Mouse (Mus musculus): Measurements from ENCODE around the gene Elovl2. TPM values are rescaled to one million over a fixed set of nuclear protein-coding genes. Genes with fewer than 3 reads are reported as not detected.
"Not testable (repeated sequence)": the region's sequence is repeated elsewhere in the genome, so short reads cannot be mapped to it uniquely, and the experiment has no call there.

The Elovl2 gene
- total RNA-seq, 2 experiments from 2014 or later: 0.05 TPM; not detected in 1

DNA sequence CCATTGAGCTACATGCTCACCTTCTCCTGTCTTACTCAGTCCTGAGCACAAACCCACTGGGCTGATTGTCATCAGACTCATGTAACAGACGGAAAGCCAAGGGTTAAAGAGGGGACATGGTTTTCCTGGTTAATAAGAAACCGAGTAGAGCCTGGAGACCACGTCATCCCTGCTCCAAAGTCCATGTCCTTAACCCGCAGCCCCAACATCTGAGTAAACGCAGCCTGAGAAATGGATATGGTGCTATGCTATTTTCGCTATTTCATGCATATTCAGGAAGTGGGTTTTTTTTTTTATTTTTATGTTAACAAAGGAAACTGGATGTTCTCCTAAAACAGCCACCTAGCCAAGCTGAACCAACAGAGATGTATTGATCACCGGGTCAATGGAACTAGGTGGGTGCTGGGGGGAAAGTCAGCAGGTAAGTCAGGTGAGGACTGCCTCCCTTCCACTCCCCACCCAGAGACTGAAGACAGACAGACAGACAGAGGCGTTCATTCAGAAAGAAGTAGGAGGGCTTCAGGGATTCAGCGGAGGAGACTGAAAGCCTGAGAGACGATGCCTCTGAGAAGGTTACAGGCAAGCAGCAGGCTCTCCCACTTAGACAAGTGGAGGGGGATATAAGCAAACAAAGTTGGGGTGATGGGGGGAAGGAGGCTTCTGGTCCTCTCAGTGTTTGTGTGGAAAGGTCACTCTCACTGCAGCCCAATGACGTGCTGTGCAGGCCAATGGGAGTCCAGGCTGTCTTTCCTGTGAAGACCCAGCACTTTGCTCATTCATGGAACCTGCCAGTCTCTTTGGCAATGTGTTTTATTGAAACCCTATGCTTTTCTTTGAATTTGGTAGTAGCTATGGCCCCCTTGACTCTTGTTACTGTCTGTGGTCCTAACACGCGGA lies 15.9 kb upstream of the Elovl2 start:
- intact Hi-C loops (cut with DNase I): loop anchor here (5.0 kb wide), 3 partner anchors 149 to 454 kb away; no protein-coding TSS in a partner anchor
- no peak for DNase-seq

DNA sequence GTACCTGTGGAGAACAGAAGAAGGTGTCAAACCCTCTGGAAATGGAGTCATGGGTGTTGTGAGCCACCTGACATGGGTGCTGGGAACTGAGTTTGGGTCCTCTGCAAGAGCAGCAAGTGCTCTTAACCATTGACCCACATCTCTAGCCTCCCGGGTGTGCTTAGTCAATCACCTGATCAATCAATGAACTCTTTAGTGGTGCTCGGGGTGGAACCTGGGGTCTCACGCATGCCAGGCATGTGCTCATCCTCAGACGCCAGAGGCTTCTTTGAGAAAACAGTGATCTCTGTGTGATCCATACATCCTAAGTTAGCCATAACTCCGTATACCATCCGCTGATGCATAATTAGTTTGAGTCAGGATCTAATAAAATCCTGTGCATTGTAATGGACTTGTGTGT lies 15.0 kb upstream of the Elovl2 start:
- intact Hi-C loops (cut with DNase I): loop anchor here (5.0 kb wide), 3 partner anchors 148 to 453 kb away; no protein-coding TSS in a partner anchor
- DNase-seq: no peak

DNA sequence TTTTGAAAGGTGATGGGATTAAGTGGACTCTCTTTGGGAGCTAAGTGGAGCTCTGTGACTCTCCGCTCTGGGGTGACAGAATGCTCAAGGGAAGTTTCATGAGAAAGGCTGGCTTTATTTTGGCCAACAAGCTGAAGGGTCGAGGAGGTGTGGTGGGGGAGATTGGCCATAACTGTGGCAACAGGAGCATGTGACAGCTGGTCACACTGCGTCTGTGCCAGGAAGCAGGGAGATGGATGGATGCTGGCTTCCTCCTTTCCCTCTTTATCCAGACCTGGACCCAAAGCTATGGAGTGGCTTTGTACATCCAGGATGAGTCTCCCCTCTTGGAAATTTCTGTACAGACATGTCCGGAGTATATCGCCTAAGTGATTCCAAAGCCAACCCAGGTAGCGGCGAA lies 13.0 kb upstream of the Elovl2 start:
- DNase-seq: no peak
- intact Hi-C loops (cut with DNase I): no loop called here

DNA sequence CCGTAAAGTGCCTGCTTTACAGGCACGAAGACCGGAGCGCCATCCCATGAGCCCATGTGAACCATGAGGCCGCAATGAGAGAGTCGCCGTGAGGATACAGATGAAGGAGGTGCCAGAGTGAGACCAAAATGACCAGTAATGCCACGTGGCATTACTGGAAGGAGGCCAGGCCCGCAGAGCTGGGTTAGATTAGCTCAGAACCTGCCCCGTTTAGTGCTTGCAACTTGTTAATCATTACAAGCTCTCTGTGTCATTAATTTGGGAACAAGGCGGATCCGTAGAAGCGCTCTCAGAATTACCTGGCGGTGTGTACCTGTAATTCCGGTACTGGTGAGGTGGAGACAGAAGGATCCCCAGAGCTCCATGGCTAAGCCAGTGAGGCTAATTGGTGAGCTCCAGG lies 12.0 kb upstream of the Elovl2 start:
- intact Hi-C loops (cut with DNase I): no loop called here

DNA sequence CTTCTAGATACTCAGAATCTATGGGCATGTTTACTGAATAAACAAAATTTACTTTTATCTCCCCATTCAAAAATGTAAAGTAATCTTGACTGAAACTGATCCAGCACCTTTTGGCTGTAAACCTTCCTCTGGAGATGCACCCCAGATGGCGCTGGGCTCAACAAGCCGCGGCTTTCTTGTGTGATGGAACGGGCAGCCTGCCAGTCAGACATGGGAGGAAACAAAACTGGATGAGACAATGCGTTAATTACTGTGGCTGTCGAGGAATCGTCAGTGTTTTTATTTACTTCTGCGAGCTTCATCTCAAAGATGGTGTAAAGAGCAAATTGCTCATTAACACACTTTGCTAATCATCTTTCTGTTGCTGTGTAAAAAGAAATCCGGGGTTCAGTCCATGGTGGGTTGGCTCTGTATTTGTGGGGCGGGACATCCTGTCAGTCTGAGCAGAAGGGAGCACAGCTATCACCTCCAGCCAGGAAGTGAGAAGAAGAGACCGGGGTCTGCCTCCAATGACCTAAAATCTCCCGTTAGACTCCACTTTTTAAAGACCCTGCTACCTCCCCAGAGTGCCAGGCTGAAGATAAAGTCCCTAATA lies 11.3 kb upstream of the Elovl2 start:
- intact Hi-C loops (cut with DNase I): no loop called here
- DNase-seq: no peak

More for the DNA sequence above, 12.0 kb upstream of the Elovl2 start:
- DNase-seq: no peak

DNA sequence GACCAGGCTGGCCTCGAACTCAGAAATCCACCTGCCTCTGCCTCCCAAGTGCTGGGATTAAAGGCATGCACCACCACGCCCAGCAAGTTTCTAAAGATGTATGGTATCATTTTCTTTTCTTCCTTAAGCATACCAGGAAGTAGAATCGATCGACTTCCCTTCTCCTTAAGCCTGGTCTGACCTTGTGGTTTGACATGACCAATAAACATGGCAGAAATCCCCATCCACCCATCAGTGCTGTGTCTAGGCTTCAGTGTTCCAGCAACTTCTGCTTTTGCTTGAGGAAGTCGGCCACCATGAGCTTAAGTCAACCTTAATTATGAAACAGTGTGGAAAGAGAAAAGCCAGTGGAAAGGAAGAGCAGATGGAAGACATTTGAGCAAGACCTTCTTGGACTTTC lies 10.1 kb upstream of the Elovl2 start:
- intact Hi-C loops (cut with DNase I): no loop called here
- no peak for DNase-seq

DNA sequence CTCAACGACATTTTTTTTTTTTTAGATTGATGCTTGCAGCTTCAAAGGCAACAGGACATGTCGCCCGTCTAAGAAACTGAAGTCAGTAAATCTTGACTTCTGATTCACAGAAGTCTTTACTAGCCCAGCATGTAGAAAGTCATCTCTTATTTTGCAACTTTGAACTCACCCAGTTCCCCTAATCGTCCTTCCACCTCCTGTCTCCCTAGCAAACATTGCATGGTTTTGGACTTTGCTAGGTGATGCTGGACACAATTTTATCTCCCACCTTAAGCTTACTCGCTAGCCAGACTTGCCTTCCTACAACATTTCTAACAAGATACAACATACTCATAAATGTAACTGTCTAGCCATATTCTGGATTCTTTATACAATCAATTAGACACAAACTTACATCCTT lies 7.9 kb upstream of the Elovl2 start:
- DNase-seq: no peak
- intact Hi-C loops (cut with DNase I): no loop called here

DNA sequence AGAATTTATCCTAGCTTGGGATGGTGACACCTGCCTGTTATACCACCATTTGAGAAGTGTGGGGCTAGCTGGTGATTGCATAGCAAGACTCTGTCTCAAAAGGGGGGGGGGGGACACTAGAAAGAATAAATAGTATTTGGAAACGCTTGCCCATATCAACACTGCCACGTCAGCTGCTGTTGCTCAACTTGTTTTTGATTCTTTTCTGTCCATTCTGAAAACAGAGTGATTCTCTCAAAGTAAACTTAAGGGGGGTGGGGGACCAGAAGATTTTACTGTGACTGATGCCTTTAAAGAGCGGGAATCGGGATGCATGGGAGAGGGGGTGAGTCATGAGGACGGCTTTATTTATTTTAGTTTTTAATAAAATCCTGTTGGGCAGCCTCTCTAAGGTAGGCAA lies 6.3 kb upstream of the Elovl2 start:
- no peak for DNase-seq
- intact Hi-C loops (cut with DNase I): no loop called here

DNA sequence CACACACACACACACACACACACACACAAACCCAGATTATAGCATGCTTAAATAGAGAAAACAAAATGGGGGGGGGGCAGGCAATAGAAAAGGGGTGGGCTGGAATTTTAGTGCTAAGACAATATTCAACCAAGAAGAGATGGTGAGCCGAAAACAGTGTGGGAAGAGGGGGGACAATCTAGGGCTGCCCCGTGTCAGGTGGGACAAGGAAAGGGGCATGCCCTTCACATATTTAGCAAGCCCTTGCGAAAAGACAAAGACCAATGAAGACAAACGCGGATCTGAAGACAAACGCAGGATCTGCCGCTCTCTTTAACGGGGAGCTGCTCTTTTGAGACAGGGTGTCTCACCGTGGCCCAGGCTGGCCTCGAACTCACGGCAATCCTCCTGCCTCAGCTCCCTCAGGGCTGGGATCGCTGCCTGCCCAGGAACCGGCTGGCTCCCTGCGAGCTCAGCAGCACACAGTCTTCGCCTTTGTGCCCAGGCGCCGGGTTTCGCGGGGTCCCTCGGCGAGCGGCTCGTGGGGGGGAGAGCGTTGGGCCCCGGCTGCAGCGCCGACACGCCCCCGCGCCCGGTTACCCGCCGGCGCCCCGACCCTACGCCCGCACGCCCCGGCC lies 410 bp downstream of the Elovl2 start:
- intact Hi-C loops (cut with DNase I): no loop called here
- DNase-seq: no peak

DNA sequence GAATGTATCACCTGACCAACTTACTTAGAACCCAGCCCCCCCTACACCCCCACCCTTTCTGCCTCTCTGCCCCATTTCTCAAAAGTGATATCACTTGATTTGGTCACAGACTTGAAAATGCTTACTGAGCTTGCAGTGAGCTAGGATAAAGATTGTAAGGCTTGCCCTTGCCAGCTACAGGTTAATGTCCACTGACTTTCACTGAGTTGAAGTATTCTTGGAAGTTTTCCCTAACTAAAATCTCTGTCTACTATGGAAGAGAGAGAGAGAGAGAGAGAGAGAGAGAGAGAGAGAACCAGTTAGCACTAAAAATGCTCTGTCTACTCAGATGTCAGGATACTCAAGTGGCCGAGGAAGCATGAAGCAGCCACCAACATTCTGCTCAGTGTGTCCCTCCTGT lies 1.1 kb downstream of the Elovl2 start:
- no peak for DNase-seq
- intact Hi-C loops (cut with DNase I): no loop called here

DNA sequence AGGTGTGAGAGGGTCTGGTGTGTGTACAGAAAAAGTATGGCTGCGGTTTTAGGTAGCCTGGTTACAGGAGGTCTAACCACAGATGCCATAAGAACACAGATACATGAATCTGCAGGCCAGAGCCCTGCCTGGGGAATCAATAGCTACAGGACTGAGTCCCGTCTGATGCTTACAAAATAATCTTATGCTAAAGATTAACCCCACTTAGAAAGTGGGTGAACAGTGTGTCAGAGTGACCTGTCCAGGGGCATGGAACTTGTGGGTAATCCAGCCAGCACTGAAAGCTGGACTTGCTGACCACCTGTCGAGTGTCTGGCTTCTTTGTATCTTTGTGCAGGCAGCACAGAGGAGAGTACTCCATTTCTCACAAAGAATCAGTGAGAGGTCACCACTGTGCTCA lies 4.0 kb downstream of the Elovl2 start:
- no peak for DNase-seq
- intact Hi-C loops (cut with DNase I): no loop called here

DNA sequence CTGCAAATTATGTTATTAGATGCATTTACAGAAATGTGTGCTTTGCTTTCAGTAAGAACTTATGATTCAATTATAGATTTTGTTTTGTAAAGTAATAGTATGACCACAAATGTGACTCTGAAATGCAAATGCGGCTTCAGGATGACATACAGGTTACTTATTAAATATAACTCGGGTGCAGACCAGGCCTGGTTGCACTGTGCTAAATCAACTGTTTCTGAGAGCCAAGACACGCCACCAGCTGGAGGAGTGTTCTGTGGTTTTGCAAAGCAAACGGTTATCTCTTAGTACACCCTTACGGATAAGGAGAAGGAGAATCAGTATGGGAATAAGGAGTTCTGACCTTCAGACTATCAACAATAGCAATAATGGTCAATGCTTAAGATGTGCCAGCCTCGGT lies 4.5 kb downstream of the Elovl2 start:
- intact Hi-C loops (cut with DNase I): no loop called here

DNA sequence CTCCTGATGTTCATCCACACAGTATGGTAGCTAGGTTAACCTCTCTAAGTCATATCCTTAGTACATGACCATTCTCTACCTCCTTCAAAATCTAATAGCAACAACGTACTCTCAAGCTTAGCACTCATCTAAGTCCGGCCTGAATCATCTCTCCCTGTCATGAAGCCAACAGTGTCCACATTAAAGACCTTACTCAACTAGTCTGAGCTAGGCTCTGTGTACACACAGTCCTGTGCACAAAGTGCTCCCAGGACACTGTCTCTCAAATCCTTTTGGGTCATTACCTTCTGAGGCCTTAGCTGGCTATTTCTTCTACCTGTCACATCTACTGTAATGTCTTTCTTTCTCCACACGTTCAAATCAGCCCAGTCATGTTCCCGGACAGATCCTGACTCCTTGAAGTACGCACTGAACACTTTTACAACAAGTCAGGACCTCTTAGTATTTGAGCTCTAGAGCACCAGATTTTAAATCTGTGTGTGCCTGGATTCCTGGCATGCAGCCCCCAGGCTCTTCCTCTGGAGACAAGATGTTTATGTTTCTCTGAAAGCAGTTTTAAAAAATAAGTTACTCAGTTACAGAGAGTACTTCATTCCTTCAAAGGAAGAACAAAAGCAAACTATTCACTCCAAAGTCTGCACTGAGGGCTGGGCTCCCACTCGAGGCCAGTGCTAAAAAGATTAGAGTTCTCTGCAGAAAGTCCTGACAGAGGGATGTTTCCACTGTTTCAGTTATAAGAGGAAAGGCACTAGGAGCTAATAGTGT lies 7.5 kb downstream of the Elovl2 start:
- intact Hi-C loops (cut with DNase I): no loop called here
- no peak for DNase-seq

More for the DNA sequence above, 4.5 kb downstream of the Elovl2 start:
- no peak for DNase-seq

DNA sequence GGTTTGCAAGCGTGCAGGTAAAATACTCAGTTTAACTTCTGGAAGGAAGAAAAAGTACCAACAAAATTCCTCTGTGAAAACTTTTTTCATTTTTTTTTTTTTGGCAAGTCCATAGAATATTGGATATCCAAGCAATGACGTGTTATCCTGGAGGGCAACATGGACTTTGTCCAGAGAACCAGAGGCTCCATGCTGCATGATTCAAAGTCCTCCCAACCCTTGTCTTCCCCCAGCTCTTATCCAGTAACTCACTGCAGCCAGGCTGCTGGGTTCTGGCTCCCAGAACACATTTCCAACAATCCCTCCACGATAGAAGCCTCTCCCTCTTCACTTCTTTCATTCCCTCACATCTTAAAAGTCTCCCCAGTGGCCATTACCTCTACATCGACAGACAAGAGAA lies 8.9 kb downstream of the Elovl2 start:
- no peak for DNase-seq
- intact Hi-C loops (cut with DNase I): no loop called here

DNA sequence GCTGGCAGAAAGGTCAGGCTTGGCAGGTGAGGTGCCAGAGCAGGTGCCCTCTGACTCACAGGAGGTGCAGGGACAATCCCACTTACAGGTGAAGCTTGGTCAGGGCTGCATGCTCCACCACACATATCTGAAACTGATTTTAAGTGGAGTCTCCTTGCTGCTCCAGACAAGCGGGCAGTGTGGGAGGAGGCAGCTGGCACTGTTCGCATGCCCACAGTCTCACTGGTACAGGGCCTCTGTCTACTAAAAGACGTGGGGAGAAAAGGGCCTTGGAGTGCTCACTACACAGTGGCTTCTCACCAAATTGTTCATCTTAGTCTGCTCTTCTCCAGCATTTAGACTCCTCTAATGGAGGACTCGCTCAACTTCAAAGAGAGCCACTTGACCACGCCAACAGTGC lies 14.0 kb downstream of the Elovl2 start:
- intact Hi-C loops (cut with DNase I): no loop called here
- DNase-seq: no peak

DNA sequence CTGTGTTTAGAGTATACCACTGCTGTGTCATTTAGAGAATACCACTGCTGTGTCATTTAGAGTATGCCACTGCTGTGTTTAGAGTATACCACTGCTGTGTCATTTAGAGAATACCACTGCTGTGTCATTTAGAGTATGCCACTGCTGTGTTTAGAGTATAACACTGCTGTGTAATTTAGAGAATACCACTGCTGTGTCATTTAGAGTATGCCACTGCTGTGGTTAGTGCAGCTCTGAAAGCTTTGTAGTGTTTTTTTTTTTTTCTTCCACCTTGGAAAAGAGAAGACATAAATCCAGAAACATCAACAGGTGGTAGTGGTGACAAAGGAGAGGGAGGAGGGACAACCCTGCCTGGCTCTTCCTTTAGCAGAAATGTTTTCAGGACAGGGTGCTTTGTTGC lies 14.6 kb downstream of the Elovl2 start:
- DNase-seq; intact Hi-C loops (cut with DNase I): not testable (repeated sequence)

DNA sequence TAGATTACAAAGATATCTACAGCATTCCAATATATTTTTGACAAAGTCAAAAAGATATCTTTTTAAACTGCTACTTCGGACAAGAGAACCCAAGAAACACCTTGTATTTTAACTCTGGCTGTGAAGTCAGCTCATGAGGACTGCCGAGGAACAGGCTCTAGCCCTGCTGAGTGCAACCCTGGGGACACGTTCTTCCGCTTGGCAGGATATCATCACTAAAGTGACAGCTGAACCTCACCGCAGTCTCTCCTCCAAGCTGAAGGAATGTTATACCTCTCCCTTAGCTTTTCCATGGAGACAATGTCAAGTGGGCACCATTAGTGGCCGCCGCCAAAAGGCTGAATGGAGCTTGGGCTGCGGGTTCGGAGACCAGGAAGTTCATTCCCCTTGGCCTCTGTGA lies 16.5 kb downstream of the Elovl2 start:
- no peak for DNase-seq
- intact Hi-C loops (cut with DNase I): no loop called here

DNA sequence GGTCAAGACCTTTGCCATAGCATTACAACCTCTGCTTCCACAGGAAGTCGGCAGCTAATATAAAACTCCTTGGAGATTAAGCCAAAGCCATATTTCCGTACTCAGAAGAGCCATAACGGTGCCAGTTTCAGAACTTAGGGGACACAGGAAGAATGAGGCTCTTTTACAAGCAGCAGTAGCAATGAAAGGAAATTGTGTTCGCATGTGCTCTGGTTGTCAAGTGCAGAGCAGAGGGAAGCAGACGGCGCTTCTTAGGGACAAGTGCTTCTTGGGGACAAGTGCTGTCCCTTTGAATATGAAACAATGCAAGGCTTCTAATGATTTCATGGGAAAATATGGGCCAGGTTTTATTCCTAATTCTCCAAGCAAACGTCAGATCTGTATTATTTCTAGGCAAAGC lies 16.9 kb downstream of the Elovl2 start:
- intact Hi-C loops (cut with DNase I): no loop called here
- DNase-seq: no peak

DNA sequence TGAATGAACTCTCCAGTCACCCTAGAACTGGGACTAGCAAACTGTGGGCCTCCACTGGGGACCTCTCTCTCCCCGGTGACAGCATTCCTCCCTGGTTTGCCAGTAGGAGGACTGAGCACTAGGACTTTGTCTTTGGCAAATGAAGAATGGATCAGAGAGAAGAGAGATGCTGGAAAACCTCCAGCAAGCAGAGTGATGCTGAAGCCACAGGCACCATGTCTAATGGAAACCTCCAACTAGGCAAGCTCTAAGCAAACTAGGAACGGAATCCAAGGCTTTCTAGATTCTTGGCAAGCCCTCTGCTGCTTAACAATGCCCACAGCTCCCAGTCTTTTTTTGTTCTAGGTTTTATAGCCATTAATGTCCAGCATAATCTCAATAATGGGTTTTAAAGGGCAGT lies 19.3 kb downstream of the Elovl2 start:
- no peak for DNase-seq
- intact Hi-C loops (cut with DNase I): no loop called here

DNA sequence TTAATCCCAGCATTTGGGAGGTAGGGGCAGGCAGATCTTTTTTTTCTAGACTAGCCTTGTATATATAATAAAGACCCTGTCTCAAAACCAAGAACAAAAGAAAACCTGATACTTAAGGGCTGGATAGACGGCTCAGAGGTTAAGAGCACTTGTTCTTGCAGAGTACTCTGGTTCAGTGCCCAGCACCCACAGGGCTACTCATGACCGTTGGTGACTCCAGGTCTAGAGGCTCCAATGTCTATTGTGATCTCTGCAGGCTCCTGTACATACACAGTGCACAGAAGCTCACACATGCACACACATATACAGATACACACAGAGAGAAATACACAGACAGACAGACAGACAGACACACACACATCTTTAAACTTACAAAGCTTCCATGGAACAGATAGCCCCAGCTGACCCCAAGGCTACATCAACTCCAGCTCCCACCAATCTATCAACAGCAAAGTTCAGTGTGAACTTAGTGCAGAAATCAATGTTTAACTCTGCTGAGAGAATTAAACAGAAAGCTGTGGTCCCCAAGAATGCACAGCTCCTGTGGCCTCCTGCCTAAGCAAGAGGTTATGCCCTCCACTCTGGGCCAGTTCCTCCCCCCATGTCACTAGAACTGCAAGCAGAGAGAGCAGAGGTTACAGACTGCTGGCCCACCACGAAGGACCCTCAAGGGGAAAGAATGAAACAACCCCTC lies 24.4 kb downstream of the Elovl2 start:
- DNase-seq: no peak
- intact Hi-C loops (cut with DNase I): no loop called here

All from gastrocnemius, postnatal 36 days (tissue).